Mouse (Mus musculus) skeletal muscle tissue, postnatal 0 days (tissue): ENCODE data around the gene Rabl6. TPM values are rescaled to one million over a fixed set of nuclear protein-coding genes. Genes with fewer than 3 reads are reported as not detected.

ENCODE experiments used
- polyA plus RNA-seq: library from polyadenylated mRNA; unstranded; fragments of >200 nt; fragmentation: Nextera tagmentation; extraction: Ambion mirVana; gene quantifications from 2 replicates; pipeline ENCODE4 v1.2.1, GENCODE M21; 2015

The Rabl6 gene
- 37.7 TPM in 2 replicates for polyA plus RNA-seq

GRCm38 (mm10) chr2:25607761-25608622 lies at the start of gene Rabl6:
Gene Rabl6, minus strand, starts transcription at chr2:25608521.

GRCm38 (mm10) chr2:25657652-25658051 lies 49.3 kb upstream of the Rabl6 start, which contains the start of gene Lcn5:
Gene Lcn5, plus strand, starts transcription at chr2:25657952.

DNA sequence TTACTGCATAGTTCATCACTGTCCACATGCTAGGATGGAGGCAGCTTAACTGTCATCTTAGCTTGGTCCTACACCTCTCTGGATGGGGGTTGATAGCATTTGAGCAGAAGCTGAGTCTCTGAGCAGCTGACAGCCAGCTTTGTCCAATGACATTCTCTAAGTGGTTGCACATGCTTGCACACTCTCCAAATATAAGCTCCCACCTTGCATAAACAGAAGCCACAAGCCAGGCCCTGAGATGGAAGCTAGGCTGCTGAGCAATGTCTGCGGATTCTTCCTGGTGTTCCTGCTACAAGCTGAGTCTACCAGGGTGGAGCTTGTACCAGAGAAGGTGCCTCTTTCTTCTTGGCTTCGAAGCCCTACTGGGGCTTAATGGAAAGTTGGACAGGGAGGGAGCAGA lies 44.6 kb upstream of the Rabl6 start, which contains the start of gene Lcn8:
Gene Lcn8 (plus strand): TSS at position 219 of the 400 bp plus-strand sequence.

DNA sequence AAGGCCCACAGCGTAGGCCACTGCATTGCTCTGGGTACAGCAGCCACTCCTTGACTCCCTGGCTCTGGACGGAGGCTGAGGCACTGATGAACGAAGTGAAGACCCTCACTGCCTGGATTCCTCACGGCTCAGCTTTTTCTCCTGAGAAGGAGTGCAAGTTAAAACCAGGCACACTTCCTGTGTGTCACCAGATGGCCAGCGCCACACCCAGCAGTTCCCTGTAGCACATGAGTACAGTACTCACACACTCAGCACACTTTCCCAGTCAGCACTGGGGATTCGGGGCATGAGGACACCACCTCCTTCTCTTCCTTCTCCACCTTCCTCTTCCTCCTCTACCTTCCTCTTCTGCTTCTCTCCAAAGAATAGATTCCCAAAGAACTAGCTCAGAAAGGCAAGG lies 19.5 kb upstream of the Rabl6 start, which contains the start of gene Fcna:
Gene Fcna (minus strand): TSS at position 220 of the 400 bp plus-strand sequence.

GRCm38 (mm10) chr2:25621229-25622200 lies 13.2 kb upstream of the Rabl6 start, which contains the start of gene Tmem141:
Gene Tmem141, minus strand, starts transcription at chr2:25622005.

DNA sequence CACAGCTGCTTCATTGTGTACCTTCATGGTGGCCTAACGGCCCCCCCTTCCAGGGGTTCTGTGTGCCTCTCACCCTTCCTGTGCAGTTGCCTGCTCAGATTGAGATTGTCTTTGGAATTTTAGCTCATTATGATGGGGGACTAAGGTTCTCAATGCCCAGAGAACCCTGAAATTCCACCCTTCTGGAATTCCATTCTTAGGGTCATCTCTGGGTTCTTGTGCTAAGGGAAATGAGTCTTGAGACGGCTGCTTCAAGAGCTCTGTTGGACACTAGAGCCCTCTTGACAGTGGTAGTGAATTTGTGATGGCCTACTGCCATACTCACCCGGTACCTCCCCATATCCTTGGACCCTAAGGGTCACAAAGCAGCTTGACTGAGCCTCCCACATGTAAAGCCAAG lies 9.3 kb upstream of the Rabl6 start, which contains the start of gene Ccdc183:
Gene Ccdc183 (minus strand): TSS at position 101 of the 400 bp plus-strand sequence.

GRCm38 (mm10) chr2:25581294-25581864 lies 26.9 kb downstream of the Rabl6 start, which contains the start of gene Ajm1:
Gene Ajm1, minus strand, starts transcription at chr2:25581757.

GRCm38 (mm10) chr2:25574579-25575431 lies 33.5 kb downstream of the Rabl6 start, which contains the start of the genes Mamdc4 and Phpt1:
Gene Mamdc4, minus strand, starts transcription at chr2:25574845.
Gene Phpt1, minus strand, starts transcription at chr2:25575224.

GRCm38 (mm10) chr2:25557221-25557963 lies 50.9 kb downstream of the Rabl6 start, which contains the start of gene Edf1:
Gene Edf1, plus strand, starts transcription at chr2:25557847.

DNA sequence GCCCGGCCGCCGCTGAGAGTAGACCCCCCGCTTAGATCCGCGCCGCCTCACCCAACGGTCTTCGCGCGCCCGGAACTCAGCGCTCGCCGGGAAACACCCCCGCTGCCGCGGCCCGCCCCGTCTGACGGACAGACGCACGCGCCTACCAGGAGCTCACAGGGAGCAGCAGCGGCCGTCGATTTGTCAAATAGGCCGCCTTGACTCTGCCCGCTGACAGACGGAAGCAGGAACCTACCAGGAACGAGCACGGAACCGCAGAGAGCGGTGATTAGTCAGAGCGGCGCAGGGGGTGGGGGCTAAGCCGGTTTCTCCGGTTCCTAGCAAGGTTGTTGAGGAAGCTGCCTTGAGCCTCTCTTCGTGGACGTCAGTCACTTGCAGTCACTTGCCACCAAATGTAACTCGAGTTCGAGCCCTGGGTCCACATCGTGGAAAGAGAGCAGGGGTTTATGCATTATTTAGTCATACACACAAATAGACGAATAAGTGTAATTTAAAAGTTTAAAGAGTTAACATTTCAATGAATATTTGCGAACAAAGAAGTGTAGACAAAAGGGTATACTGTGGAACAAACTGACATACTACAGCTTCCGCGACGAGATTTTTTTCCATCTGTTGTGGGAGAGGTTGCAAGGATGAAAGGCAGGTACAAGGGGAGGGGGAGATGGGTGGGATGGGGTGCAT lies 61.4 kb downstream of the Rabl6 start, which contains the start of gene Traf2:
Gene Traf2 (minus strand): TSS at position 130 of the 681 bp plus-strand sequence.

Other genes with a start within 250 kb of the Rabl6 start
- gene Uap1l1, start 242.8 kb downstream of the Rabl6 start, polyA plus RNA-seq = 12.4 and 16.8 TPM in 2 replicates
- gene Sapcd2, start 236.2 kb downstream of the Rabl6 start, polyA plus RNA-seq = 5.8 and 6.4 TPM in 2 replicates
- gene Entpd2, start 212.6 kb downstream of the Rabl6 start, polyA plus RNA-seq = 30.8 and 32.7 TPM in 2 replicates
- gene Npdc1, start 209.2 kb downstream of the Rabl6 start, polyA plus RNA-seq = 19.3 and 28.5 TPM in 2 replicates
- gene Fut7, start 185.3 kb downstream of the Rabl6 start, polyA plus RNA-seq = 0.06 TPM in 1 of 2 replicates, not detected in the other
- 1.2 and 1.6 TPM in 2 replicates for gene Abca2, start 179.8 kb downstream of the Rabl6 start, polyA plus RNA-seq
- 1.0 and 6.2 TPM in 2 replicates for gene Clic3, start 151.7 kb downstream of the Rabl6 start, polyA plus RNA-seq
- gene Paxx, start 147.4 kb downstream of the Rabl6 start, polyA plus RNA-seq = 56.6 and 62.1 TPM in 2 replicates
- gene Ptgds, start 138.5 kb downstream of the Rabl6 start, polyA plus RNA-seq = 11.8 and 13.3 TPM in 2 replicates
- not detected in 2 replicates for gene Lcn12, start 114.6 kb downstream of the Rabl6 start, polyA plus RNA-seq
- 56.1 and 56.8 TPM in 2 replicates for gene Fbxw5, start 107.8 kb downstream of the Rabl6 start, polyA plus RNA-seq
- 2.9 and 4.1 TPM in 2 replicates for gene C8g, start 106.8 kb downstream of the Rabl6 start, polyA plus RNA-seq
- gene Traf2, start 61.6 kb downstream of the Rabl6 start, polyA plus RNA-seq = 13.9 and 15.5 TPM in 2 replicates
- gene Edf1, start 50.7 kb downstream of the Rabl6 start, polyA plus RNA-seq = 314 and 359 TPM in 2 replicates
- gene Mamdc4, start 33.7 kb downstream of the Rabl6 start, polyA plus RNA-seq = 0.45 and 0.50 TPM in 2 replicates
- gene Phpt1, start 33.3 kb downstream of the Rabl6 start, polyA plus RNA-seq = 93.0 and 102 TPM in 2 replicates
- gene Ajm1, start 26.8 kb downstream of the Rabl6 start, polyA plus RNA-seq = 0.18 TPM in 1 of 2 replicates, not detected in the other
- 0.35 and 0.42 TPM in 2 replicates for gene Ccdc183, start 9.2 kb upstream of the Rabl6 start, polyA plus RNA-seq
- gene Tmem141, start 13.5 kb upstream of the Rabl6 start, polyA plus RNA-seq = 22.0 and 25.0 TPM in 2 replicates
- gene Fcna, start 19.5 kb upstream of the Rabl6 start, polyA plus RNA-seq = 12.6 and 21.8 TPM in 2 replicates
- gene Lcn8, start 44.6 kb upstream of the Rabl6 start, polyA plus RNA-seq = not detected in 2 replicates
- not detected in 2 replicates for gene Lcn5, start 49.4 kb upstream of the Rabl6 start, polyA plus RNA-seq
- gene Lcn6, start 68.3 kb upstream of the Rabl6 start, polyA plus RNA-seq = not detected in 2 replicates
- not detected in 2 replicates for gene Lcn10, start 74.2 kb upstream of the Rabl6 start, polyA plus RNA-seq
- not detected in 2 replicates for gene Obp2a, start 91.5 kb upstream of the Rabl6 start, polyA plus RNA-seq
- 41.4 and 46.9 TPM in 2 replicates for gene Bmyc, start 98.2 kb upstream of the Rabl6 start, polyA plus RNA-seq
- gene Obp2b, start 128.5 kb upstream of the Rabl6 start, polyA plus RNA-seq = not detected in 2 replicates
- not detected in 2 replicates for gene Lcn3, start 157.0 kb upstream of the Rabl6 start, polyA plus RNA-seq
- gene Lcn11, start 168.5 kb upstream of the Rabl6 start, polyA plus RNA-seq = not detected in 2 replicates
- not detected in 2 replicates for gene Gm13539, start 173.7 kb upstream of the Rabl6 start, polyA plus RNA-seq
- not detected in 2 replicates for gene Glt6d1, start 207.3 kb upstream of the Rabl6 start, polyA plus RNA-seq
- not detected in 2 replicates for gene Lcn9, start 214.6 kb upstream of the Rabl6 start, polyA plus RNA-seq
- not detected in 2 replicates for gene Sohlh1, start 238.7 kb upstream of the Rabl6 start, polyA plus RNA-seq